Mouse (Mus musculus) heart, embryonic 11.5 days (tissue): ENCODE measurements around the gene Kcnk18. TPM values are rescaled to one million over a fixed set of nuclear protein-coding genes. Genes with fewer than 3 reads are reported as not detected.

Source experiments
- ATAC-seq: fragments of 200-750 bp; cut with Nextera tagmentation; replicated peaks from 2 replicates; pipeline ENCODE4 v1.8.0; 2017; ENCODE audit warnings: moderate library complexity; ENCODE audit not compliant: insufficient number of reproducible peaks, low FRiP score, low TSS enrichment
- H3K27ac ChIP-seq: fragments of 300-500 bp; sonication (generic); 2 replicates; pipeline ENCODE4 v1.5.1; 2014; ENCODE audit warnings: mild to moderate bottlenecking, low read depth, low read length
- H3K27me3 ChIP-seq: fragments of 300-500 bp; sonication (generic); 2 replicates; pipeline ENCODE4 v1.6.1; 2014; ENCODE audit warnings: mild to moderate bottlenecking, low read length, mixed read lengths; ENCODE audit not compliant: control insufficient read depth, insufficient read depth
- H3K36me3 ChIP-seq: fragments of 300-500 bp; sonication (generic); 2 replicates; pipeline ENCODE4 v1.6.1; 2014; ENCODE audit warnings: mild to moderate bottlenecking, low read length, moderate library complexity, mixed read lengths; ENCODE audit not compliant: control insufficient read depth, insufficient read depth
- H3K4me1 ChIP-seq: fragments of 300-500 bp; sonication (generic); 2 replicates; pipeline ENCODE4 v1.6.1; 2014; ENCODE audit warnings: low read length; ENCODE audit not compliant: control insufficient read depth, insufficient read depth
- H3K4me2 ChIP-seq: fragments of 300-500 bp; sonication (generic); 2 replicates; pipeline ENCODE4 v1.6.1; 2014; ENCODE audit warnings: mild to moderate bottlenecking, moderate library complexity
- H3K4me3 ChIP-seq: fragments of 300-500 bp; sonication (generic); 2 replicates; pipeline ENCODE4 v1.5.1; 2014; ENCODE audit warnings: low read depth, low read length
- H3K9ac ChIP-seq: fragments of 300-500 bp; sonication (generic); 2 replicates; pipeline ENCODE4 v1.6.1; 2014; ENCODE audit warnings: mild to moderate bottlenecking, low read depth, low read length, moderate library complexity
- H3K9me3 ChIP-seq: fragments of 300-500 bp; sonication (generic); replicated peaks from 2 replicates; pipeline ENCODE4 v1.6.1; 2016; ENCODE audit warnings: low read length; ENCODE audit not compliant: control insufficient read depth
- WGBS: fragments of 180-500 bp; shearing (Covaris S2); extraction: QIAGEN DNeasy Blood & Tissue Kit; methylation state at CpG from one replicate; pipeline ENCODE4 v1.1.7; 2014; ENCODE audit not compliant: insufficient replicate concordance; 5-methylcytosine and 5-hydroxymethylcytosine counted together
- polyA plus RNA-seq: library from polyadenylated mRNA; unstranded; fragments of >200 nt; fragmentation: Nextera tagmentation; extraction: Ambion mirVana; gene quantifications from 2 replicates; pipeline ENCODE4 v1.2.1, GENCODE M21; 2014

The Kcnk18 gene
- polyA plus RNA-seq, 1 experiment from 2014 or later, result not detected

DNA sequence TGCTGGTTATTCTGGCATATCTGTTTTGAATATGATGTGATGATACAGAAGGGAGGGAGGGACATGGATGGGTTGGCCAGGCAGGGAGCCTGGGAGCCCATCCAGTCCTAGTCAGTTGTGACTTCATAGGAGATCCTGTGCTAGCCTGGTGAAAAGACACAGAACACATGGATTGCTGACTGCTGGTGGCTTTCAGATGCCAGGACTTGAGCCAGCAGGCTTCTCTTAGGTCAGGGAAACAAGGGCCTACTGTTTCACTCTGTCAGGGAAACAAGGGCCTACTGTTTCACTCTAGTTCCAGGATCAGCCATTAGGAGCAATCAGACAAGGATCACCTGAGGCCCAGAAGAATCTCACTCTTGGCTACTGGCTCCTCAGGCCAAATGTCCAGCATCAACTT, 61.8 kb downstream of the Kcnk18 start:
- Histone ChIP-seq H3K9me3 (no peaks in the 10 kb centered on the region), H3K4me3 (no peak overlapping the region), H3K27ac (no peak overlapping the region), H3K27me3 (no peaks in the 10 kb centered on the region), H3K9ac (no peak overlapping the region), H3K36me3 (no peaks in the 10 kb centered on the region), H3K4me2 (no peak overlapping the region), H3K4me1 (no peaks in the 10 kb centered on the region)
- ATAC-seq, result no peak

DNA sequence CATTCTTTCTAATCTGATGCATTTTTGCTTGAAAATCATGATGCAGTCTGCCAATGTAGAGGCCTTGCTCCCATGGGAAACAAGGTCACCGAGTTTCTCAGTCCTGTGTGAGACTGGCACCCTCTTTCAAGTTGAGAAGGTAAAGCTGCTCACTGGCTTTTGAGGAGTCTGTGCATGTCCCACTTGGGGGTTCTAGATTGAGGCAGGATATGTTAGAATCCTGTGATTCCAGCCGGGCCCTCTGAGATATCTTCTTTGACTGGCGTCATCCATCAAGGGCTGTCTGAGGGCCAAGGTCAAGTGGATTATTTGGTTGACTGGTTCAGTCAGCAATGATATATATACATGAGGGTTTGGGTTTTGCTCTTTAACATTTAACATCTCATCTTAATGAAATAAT, 63.0 kb downstream of the Kcnk18 start:
- H3K36me3 ChIP-seq, result no peaks in the 10 kb centered on the region
- H3K4me1 ChIP-seq, result no peaks in the 10 kb centered on the region
- H3K27me3 ChIP-seq, result no peaks in the 10 kb centered on the region
- no peak overlapping the region for H3K9ac ChIP-seq
- no peaks in the 10 kb centered on the region for H3K9me3 ChIP-seq
- no peak for ATAC-seq
- no peak overlapping the region for H3K4me3 ChIP-seq
- no peak overlapping the region for H3K4me2 ChIP-seq
- H3K27ac ChIP-seq, result no peak overlapping the region
- 84% methylated on average over 3 of the region's 3 CpGs for WGBS

Other genes starting within 250 kb of the Kcnk18 start
- gene Shtn1, start 143.1 kb upstream of the Kcnk18 start, polyA plus RNA-seq, result 0.76 and 1.0 TPM in 2 replicates
- gene Vax1, start 49.2 kb upstream of the Kcnk18 start, polyA plus RNA-seq, result not detected in 2 replicates
- 9.2 and 10.3 TPM in 2 replicates for gene Slc18a2, start 41.7 kb downstream of the Kcnk18 start, polyA plus RNA-seq
- 24.2 and 35.1 TPM in 2 replicates for gene Rps12-ps3, start 103.1 kb downstream of the Kcnk18 start, polyA plus RNA-seq
- gene Pdzd8, start 126.6 kb downstream of the Kcnk18 start, polyA plus RNA-seq, result 10.5 and 12.1 TPM in 2 replicates
- 0.19 and 0.44 TPM in 2 replicates for gene Emx2, start 239.2 kb downstream of the Kcnk18 start, polyA plus RNA-seq